Mouse (Mus musculus): ENCODE results near the gene Oxct2a. TPM values are rescaled to one million over a fixed set of nuclear protein-coding genes. Genes with fewer than 3 reads are reported as not detected.
"Not testable (repeated sequence)": the region's sequence is repeated elsewhere in the genome, so short reads cannot be mapped to it uniquely, and the experiment has no call there.

Oxct2a gene
- polyA plus RNA-seq, 1 experiment from 2014 or later = not detected

- H3K27ac ChIP-seq (ENCODE audit: low read depth, low read length) = no peak overlapping the region
- H3K4me3 ChIP-seq (ENCODE audit: low read length) = no peak overlapping the region
- ATAC-seq (ENCODE audit: low FRiP score, low TSS enrichment) = no peak
- H3K9me3 ChIP-seq (ENCODE audit: control insufficient read depth, low read length) = no peaks in the 10 kb centered on the region
- 91% methylated on average over 3 of the region's 3 CpGs for WGBS
- no peaks in the 10 kb centered on the region for H3K4me1 ChIP-seq (ENCODE audit: control insufficient read depth, insufficient read depth, low read length)
- no peaks in the 10 kb centered on the region for H3K27me3 ChIP-seq (ENCODE audit: control insufficient read depth, insufficient read depth, low read length)
- peaks cover 97% of the 10 kb centered on the region for H3K36me3 ChIP-seq (ENCODE audit: control insufficient read depth, insufficient read depth, low read length)
- no peak overlapping the region for H3K4me2 ChIP-seq (replicated peaks; ENCODE audit: low read depth, low read length)
- H3K9ac ChIP-seq (ENCODE audit: low read depth, low read length) = no peak overlapping the region
Measured at GRCm38 (mm10) chr4:123292390-123292789, 31.0 kb downstream of the Oxct2a start.

- Histone ChIP-seq H3K9me3 (ENCODE audit: control insufficient read depth, low read length) (no peaks in the 10 kb centered on the region), H3K4me1 (ENCODE audit: control insufficient read depth, insufficient read depth, low read length) (peaks cover 17% of the 10 kb centered on the region), H3K27me3 (ENCODE audit: control insufficient read depth, insufficient read depth, low read length) (no peaks in the 10 kb centered on the region), H3K27ac (ENCODE audit: low read depth, low read length) (no peak overlapping the region), H3K4me2 (replicated peaks; ENCODE audit: low read depth, low read length) (no peak overlapping the region), H3K36me3 (ENCODE audit: control insufficient read depth, insufficient read depth, low read length) (peaks cover 86% of the 10 kb centered on the region), H3K9ac (ENCODE audit: low read depth, low read length) (no peak overlapping the region), H3K4me3 (ENCODE audit: low read length) (no peak overlapping the region)
- no peak for ATAC-seq (ENCODE audit: low FRiP score, low TSS enrichment)
- 88% methylated on average over 12 of the region's 12 CpGs for WGBS
Measured at GRCm38 (mm10) chr4:123289038-123289437, 34.4 kb downstream of the Oxct2a start.

DNA sequence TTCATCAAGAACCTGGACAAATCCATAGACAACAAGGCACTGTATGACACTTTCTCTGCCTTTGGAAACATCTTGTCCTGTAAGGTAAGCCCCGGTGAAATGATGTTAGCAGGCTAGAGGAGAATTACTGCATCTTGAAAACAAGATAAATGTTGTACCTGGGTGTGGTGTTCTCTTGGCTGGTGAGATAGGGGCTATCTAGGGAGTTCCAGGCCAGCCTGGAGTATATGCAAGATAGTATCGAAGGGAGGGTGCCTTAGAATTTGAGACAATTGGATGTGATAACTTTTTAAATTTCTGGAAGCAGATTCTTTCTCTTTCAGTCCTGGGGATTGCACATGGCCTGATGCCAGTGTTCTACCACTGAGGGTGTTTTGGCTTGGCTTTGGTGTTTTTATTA, 36.6 kb downstream of the Oxct2a start:
- H3K27me3 ChIP-seq (ENCODE audit: control insufficient read depth, insufficient read depth, low read length) = no peaks in the 10 kb centered on the region
- H3K36me3 ChIP-seq (ENCODE audit: control insufficient read depth, insufficient read depth, low read length) = peaks cover 63% of the 10 kb centered on the region
- H3K27ac ChIP-seq (ENCODE audit: low read depth, low read length) = no peak overlapping the region
- H3K4me3 ChIP-seq (ENCODE audit: low read length) = no peak overlapping the region
- H3K9ac ChIP-seq (ENCODE audit: low read depth, low read length) = no peak overlapping the region
- H3K4me2 ChIP-seq (replicated peaks; ENCODE audit: low read depth, low read length) = no peak overlapping the region
- H3K9me3 ChIP-seq (ENCODE audit: control insufficient read depth, low read length) = no peaks in the 10 kb centered on the region
- peaks cover 19% of the 10 kb centered on the region for H3K4me1 ChIP-seq (ENCODE audit: control insufficient read depth, insufficient read depth, low read length)
- no peak for ATAC-seq (ENCODE audit: low FRiP score, low TSS enrichment)
- 94% methylated on average over 2 of the region's 2 CpGs for whole genome bisulfite sequencing

- Histone ChIP-seq H3K36me3 (ENCODE audit: control insufficient read depth, insufficient read depth, low read length) (peaks cover 47% of the 10 kb centered on the region), H3K9me3 (ENCODE audit: control insufficient read depth, low read length) (no peaks in the 10 kb centered on the region), H3K9ac (ENCODE audit: low read depth, low read length) (peak overlapping the region; percentile 67; the same call in 1 of the 2 replicates), H3K4me2 (replicated peaks; ENCODE audit: low read depth, low read length) (peak overlapping the region; percentile 80), H3K4me3 (ENCODE audit: low read length) (peak overlapping the region; percentile 64), H3K27me3 (ENCODE audit: control insufficient read depth, insufficient read depth, low read length) (no peaks in the 10 kb centered on the region), H3K4me1 (ENCODE audit: control insufficient read depth, insufficient read depth, low read length) (peaks cover 19% of the 10 kb centered on the region), H3K27ac (ENCODE audit: low read depth, low read length) (no peak overlapping the region)
- 71% methylated on average over 6 of the region's 6 CpGs for WGBS
- no peak for ATAC-seq (ENCODE audit: low FRiP score, low TSS enrichment)
Measured at GRCm38 (mm10) chr4:123284731-123285624, 38.5 kb downstream of the Oxct2a start.

- under 1% methylated on average over 11 of the region's 15 CpGs for WGBS
- ATAC-seq (ENCODE audit: low FRiP score, low TSS enrichment) = peak; percentile 26; the same call in 1 of the 2 replicates
Measured at GRCm38 (mm10) chr4:123283675-123284064, 39.8 kb downstream of the Oxct2a start.

GRCm38 (mm10) chr4:123282915-123283674, 40.3 kb downstream of the Oxct2a start:
- ATAC-seq (ENCODE audit: low FRiP score, low TSS enrichment) = peak; percentile 67
- Histone ChIP-seq H3K36me3 (ENCODE audit: control insufficient read depth, insufficient read depth, low read length) (peaks cover 29% of the 10 kb centered on the region), H3K4me1 (ENCODE audit: control insufficient read depth, insufficient read depth, low read length) (peaks cover 19% of the 10 kb centered on the region), H3K4me2 (replicated peaks; ENCODE audit: low read depth, low read length) (peak overlapping the region; percentile 80), H3K9ac (ENCODE audit: low read depth, low read length) (peak overlapping the region; percentile 67), H3K4me3 (ENCODE audit: low read length) (peak overlapping the region; percentile 64)
- WGBS = 2% methylated on average over 35 of the region's 55 CpGs
- not testable (repeated sequence) for H3K27me3 ChIP-seq (ENCODE audit: control insufficient read depth, insufficient read depth, low read length); H3K27ac ChIP-seq (ENCODE audit: low read depth, low read length); H3K9me3 ChIP-seq (ENCODE audit: control insufficient read depth, low read length)

More at GRCm38 (mm10) chr4:123283675-123284064, 39.8 kb downstream of the Oxct2a start:
- Histone ChIP-seq H3K4me1 (ENCODE audit: control insufficient read depth, insufficient read depth, low read length) (peaks cover 19% of the 10 kb centered on the region), H3K4me3 (ENCODE audit: low read length) (peak overlapping the region; percentile 64), H3K9ac (ENCODE audit: low read depth, low read length) (peak overlapping the region; percentile 67), H3K4me2 (replicated peaks; ENCODE audit: low read depth, low read length) (peak overlapping the region; percentile 80), H3K36me3 (ENCODE audit: control insufficient read depth, insufficient read depth, low read length) (peaks cover 34% of the 10 kb centered on the region)
- H3K27me3 ChIP-seq (ENCODE audit: control insufficient read depth, insufficient read depth, low read length); H3K27ac ChIP-seq (ENCODE audit: low read depth, low read length); H3K9me3 ChIP-seq (ENCODE audit: control insufficient read depth, low read length): not testable (repeated sequence)

DNA sequence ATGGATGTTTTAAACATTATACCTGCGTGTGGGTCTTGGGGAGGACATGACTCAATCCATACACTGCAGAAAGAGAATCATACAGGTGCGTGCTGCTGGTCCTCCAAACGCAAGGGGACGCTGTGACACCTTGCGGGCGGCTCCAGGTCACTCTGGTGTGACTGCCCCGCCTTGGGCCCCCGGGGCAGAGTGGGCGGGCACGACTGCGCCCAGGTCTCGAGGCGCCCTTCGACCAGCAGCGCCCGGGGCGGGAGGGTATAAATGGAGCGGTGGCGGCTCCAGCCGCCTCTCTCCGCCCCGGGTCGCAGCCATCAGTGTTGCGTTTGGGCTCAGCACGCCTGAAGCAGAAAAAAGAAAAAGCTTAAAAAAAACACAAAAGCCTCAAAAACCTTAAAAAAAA, 40.9 kb downstream of the Oxct2a start:
- H3K27ac ChIP-seq (ENCODE audit: low read depth, low read length) = no peak overlapping the region
- peaks cover 19% of the 10 kb centered on the region for H3K4me1 ChIP-seq (ENCODE audit: control insufficient read depth, insufficient read depth, low read length)
- H3K9ac ChIP-seq (ENCODE audit: low read depth, low read length) = peak overlapping the region; percentile 67; the same call in 1 of the 2 replicates
- H3K4me3 ChIP-seq (ENCODE audit: low read length) = peak overlapping the region; percentile 64
- H3K36me3 ChIP-seq (ENCODE audit: control insufficient read depth, insufficient read depth, low read length) = peaks cover 23% of the 10 kb centered on the region
- 1% methylated on average over 25 of the region's 25 CpGs for WGBS
- no peaks in the 10 kb centered on the region for H3K27me3 ChIP-seq (ENCODE audit: control insufficient read depth, insufficient read depth, low read length)
- no peaks in the 10 kb centered on the region for H3K9me3 ChIP-seq (ENCODE audit: control insufficient read depth, low read length)
- ATAC-seq (ENCODE audit: low FRiP score, low TSS enrichment) = peak; percentile 96
- peak overlapping the region; percentile 80 for H3K4me2 ChIP-seq (replicated peaks; ENCODE audit: low read depth, low read length)

DNA sequence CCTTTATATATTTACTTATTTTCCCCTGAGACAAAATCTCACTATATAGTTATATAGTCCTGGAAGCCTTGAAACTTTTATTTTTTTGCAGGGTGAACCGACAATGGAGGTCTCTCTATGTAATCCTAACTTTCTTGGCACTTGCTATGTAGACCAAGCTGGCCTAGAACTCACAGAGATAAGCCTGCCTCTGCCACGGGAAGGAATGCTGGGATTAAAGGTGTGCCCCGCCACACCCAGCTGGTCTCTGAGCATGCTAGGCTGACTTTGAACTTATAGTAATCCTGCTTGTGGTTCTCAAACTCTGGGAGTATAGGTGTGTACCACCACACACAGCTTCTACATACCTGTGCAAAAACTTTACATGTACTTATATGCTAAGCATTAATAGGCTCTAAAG, 43.3 kb downstream of the Oxct2a start:
- WGBS = 83% methylated on average over 3 of the region's 3 CpGs

More for the DNA sequence above, 43.3 kb downstream of the Oxct2a start:
- H3K27ac ChIP-seq (ENCODE audit: low read depth, low read length) = no peak overlapping the region
- H3K4me2 ChIP-seq (replicated peaks; ENCODE audit: low read depth, low read length) = no peak overlapping the region
- no peak for ATAC-seq (ENCODE audit: low FRiP score, low TSS enrichment)
- H3K27me3 ChIP-seq (ENCODE audit: control insufficient read depth, insufficient read depth, low read length) = no peaks in the 10 kb centered on the region
- no peak overlapping the region for H3K9ac ChIP-seq (ENCODE audit: low read depth, low read length)
- peaks cover 13% of the 10 kb centered on the region for H3K4me1 ChIP-seq (ENCODE audit: control insufficient read depth, insufficient read depth, low read length)
- H3K9me3 ChIP-seq (ENCODE audit: control insufficient read depth, low read length) = no peaks in the 10 kb centered on the region
- 0 out of 2 replicates have a peak, but pooled peaks cover 4% of the 10 kb centered on the region for H3K36me3 ChIP-seq (ENCODE audit: control insufficient read depth, insufficient read depth, low read length)
- H3K4me3 ChIP-seq (ENCODE audit: low read length) = no peak overlapping the region
